Mouse (Mus musculus) stomach, embryonic 15.5 days (tissue): ENCODE results near the gene Wdr1. TPM values are rescaled to one million over a fixed set of nuclear protein-coding genes. Genes with fewer than 3 reads are reported as not detected.
"Not testable (repeated sequence)": the region's sequence is repeated elsewhere in the genome, so short reads cannot be mapped to it uniquely, and the experiment has no call there.

Experiments used
- ATAC-seq: fragments of 200-750 bp; cut with Nextera tagmentation; 2 replicates; pipeline ENCODE4 v1.8.0; 2017; ENCODE audit warnings: low read depth, moderate number of reproducible peaks, moderate TSS enrichment; ENCODE audit not compliant: insufficient read depth, low FRiP score
- H3K27ac ChIP-seq: fragments of 300-500 bp; sonication (generic); 2 replicates; pipeline ENCODE4 v1.5.1; 2015; ENCODE audit warnings: mild to moderate bottlenecking, inconsistent platforms
- H3K27me3 ChIP-seq: fragments of 300-500 bp; sonication (generic); replicated peaks from 2 replicates; pipeline ENCODE4 v1.6.1; 2015; ENCODE audit warnings: inconsistent platforms
- H3K36me3 ChIP-seq: fragments of 300-500 bp; sonication (generic); 2 replicates; pipeline ENCODE4 v1.6.1; 2015; ENCODE audit warnings: inconsistent platforms
- H3K4me1 ChIP-seq: fragments of 300-500 bp; sonication (generic); 2 replicates; pipeline ENCODE4 v1.6.1; 2015; ENCODE audit warnings: inconsistent platforms
- H3K4me2 ChIP-seq: fragments of 300-500 bp; sonication (generic); 2 replicates; pipeline ENCODE4 v1.6.1; 2015; ENCODE audit warnings: mild to moderate bottlenecking, inconsistent platforms
- H3K4me3 ChIP-seq: fragments of 300-500 bp; sonication (generic); replicated peaks from 2 replicates; pipeline ENCODE4 v1.5.1; 2015; ENCODE audit warnings: inconsistent platforms
- H3K9ac ChIP-seq: fragments of 300-500 bp; sonication (generic); 2 replicates; pipeline ENCODE4 v1.6.1; 2015; ENCODE audit warnings: inconsistent platforms
- H3K9me3 ChIP-seq: fragments of 300-500 bp; sonication (generic); 2 replicates; pipeline ENCODE4 v1.6.1; 2016; ENCODE audit warnings: inconsistent platforms
- WGBS: fragments of 180-500 bp; shearing (Covaris S2); methylation state at CpG from one replicate; pipeline ENCODE4 v1.1.7; 2015; 5-methylcytosine and 5-hydroxymethylcytosine counted together
- polyA plus RNA-seq: library from polyadenylated mRNA; unstranded; fragments of >200 nt; fragmentation: Nextera tagmentation; extraction: Ambion mirVana; gene quantifications from 2 replicates; pipeline ENCODE4 v1.2.1, GENCODE M21; 2015

Wdr1 gene
- polyA plus RNA-seq, 1 experiment from 2014 or later: 227 TPM

DNA sequence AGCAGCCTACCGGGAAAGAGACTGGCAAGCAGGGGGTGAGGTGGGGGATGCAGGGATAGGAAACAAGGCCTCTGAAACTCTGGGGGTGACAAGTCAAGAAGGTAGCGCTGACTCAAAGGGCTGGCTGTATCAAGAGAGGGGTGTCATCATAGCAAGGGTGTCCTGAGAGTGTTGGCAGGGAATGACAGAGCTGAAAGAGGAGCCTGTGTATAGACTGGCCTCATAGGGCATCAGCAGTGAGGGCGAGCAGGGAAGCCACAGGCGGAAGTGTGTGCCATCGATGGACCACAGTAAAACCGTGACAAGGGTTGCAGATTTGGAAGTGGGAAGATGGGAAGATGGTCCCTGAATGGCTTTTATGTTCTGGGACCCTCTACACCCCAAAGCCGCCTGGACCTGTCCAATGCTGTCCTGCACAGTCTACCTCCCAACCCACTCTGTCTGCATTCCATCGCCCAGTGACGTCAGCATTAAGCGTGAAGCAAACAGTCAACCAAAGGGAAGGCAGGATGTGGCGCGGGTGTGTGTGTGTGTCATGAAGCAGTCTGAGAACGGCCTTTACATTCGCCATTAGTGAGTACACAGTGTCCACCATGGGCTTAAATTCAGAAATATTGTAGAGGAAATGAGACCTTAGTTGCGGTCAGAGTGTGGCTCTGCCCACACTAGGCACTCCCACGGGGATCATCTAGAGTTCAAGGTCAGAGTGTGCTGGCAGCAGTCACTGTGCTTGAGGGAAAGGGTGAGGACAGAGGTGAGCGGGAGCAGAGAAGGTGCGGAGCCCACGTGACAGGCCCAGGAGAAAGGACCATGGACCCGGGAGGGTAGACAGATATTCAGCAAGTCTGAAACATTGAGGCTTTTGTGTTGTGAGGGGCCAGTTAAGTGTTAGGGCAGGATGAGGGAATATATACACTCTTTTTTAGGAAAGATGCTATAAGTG, 74.1 kb downstream of the Wdr1 start:
- Histone ChIP-seq H3K36me3 (no peaks in the 10 kb centered on the region), H3K27me3 (no peaks in the 10 kb centered on the region), H3K4me2 (no peak overlapping the region), H3K9ac (no peak overlapping the region), H3K4me1 (no peaks in the 10 kb centered on the region), H3K27ac (no peak overlapping the region), H3K4me3 (no peak overlapping the region), H3K9me3 (no peaks in the 10 kb centered on the region)
- 0 out of 2 replicates have a peak, but pooled peaks have one; percentile 40 for ATAC-seq
- WGBS: 73% methylated on average over 20 of the region's 20 CpGs

DNA sequence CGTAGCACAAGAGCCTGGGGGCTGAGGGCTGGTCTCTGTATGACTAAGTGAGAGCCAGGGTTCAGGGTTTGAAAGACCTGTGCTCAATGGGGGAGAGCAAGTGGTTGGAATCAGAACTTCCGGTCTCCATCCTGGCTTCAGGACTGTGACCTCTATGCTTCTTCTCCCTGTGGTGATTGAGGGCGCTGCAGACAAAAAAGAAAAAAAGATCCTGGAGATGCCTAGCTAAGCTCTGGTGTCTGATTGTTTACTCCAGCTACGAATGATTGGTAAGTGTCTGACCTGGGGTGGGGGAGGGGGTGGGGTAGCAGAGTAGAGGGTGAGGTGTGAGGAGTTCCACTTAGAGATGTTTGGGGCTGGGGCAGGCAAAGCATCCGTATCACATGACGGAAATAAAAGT, 75.0 kb downstream of the Wdr1 start:
- H3K27me3 ChIP-seq: no peaks in the 10 kb centered on the region
- H3K9ac ChIP-seq: no peak overlapping the region
- ATAC-seq: no peak
- H3K4me2 ChIP-seq: no peak overlapping the region
- no peaks in the 10 kb centered on the region for H3K9me3 ChIP-seq
- no peaks in the 10 kb centered on the region for H3K4me1 ChIP-seq
- WGBS: 43% methylated on average over 5 of the region's 6 CpGs
- no peaks in the 10 kb centered on the region for H3K36me3 ChIP-seq
- H3K27ac ChIP-seq: no peak overlapping the region
- H3K4me3 ChIP-seq: no peak overlapping the region

DNA sequence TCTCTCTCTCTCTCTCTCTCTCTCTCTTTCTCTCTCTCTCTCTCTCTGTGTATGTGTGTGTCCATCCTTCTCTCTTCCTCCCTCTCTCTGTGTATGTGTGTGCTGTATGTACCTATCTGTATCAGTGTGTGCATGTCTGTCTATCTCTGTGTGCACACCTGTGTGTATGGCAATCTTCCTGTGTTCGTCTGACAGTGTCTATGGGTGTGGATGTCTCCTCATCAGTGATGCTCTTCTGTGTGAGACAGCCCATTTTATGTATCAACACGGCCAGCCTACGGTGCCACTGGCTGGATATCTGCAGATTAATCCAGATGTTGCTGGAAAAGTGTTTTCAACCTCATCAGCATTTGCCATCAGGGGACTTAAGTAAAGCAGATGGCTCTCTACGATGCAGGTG, 75.8 kb downstream of the Wdr1 start:
- H3K4me2 ChIP-seq: no peak overlapping the region
- no peaks in the 10 kb centered on the region for H3K27me3 ChIP-seq
- H3K4me1 ChIP-seq: no peaks in the 10 kb centered on the region
- ATAC-seq: peak; percentile 47; the same call in 1 of the 2 replicates
- 72% methylated on average over 4 of the region's 4 CpGs for WGBS
- no peaks in the 10 kb centered on the region for H3K36me3 ChIP-seq
- no peaks in the 10 kb centered on the region for H3K9me3 ChIP-seq
- H3K4me3 ChIP-seq: no peak overlapping the region
- no peak overlapping the region for H3K9ac ChIP-seq
- no peak overlapping the region for H3K27ac ChIP-seq

DNA sequence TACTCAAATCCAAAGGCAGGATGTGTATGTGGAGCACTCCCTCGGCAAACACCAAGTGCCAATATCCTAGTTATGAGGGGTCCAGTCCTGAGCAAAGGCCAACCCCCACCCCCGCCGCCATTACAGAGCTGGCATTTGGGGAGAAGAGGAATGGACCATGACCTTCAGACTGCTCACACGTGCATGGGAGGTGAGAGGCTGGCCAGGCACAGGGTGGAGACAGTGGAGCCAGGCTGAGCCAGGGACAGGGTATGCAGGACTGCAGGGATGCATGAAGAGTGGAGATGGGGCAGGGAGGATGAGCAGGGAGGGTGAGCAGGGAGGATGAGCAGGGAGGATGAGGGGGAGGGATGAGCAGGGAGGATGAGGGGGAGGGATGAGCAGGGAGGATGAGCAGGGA, 77.1 kb downstream of the Wdr1 start:
- 75% methylated on average over 4 of the region's 4 CpGs for WGBS

DNA sequence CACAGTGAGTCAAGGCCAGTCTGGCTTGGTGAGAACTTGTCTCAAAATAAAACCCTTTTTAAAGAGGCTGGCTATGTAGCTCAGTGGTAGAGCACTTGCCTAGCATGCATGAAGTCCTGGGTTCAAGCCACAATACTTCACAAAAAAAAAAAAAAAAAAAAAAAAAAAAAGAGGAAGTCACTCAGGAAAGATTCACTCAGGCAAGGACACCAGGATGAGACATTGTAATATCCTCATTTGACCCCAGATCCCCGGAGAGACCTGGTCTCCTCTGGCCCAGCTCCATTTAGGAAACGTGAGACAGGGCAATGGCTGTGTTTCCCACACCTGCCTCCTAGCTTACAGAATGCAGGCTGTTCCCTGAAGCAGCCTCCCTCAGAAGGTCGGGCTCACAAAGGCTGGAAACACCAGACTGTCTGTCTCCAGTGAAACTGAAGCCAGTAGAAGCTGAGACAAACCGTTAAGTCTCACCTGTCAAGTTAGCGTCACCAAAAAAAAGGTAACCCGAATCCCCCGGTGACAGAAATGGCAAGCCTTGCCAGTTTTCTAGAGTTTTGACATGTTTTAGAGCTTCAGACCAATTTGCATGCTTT, 79.4 kb downstream of the Wdr1 start:
- Histone ChIP-seq H3K27ac (no peak overlapping the region), H3K9ac (no peak overlapping the region), H3K27me3 (no peaks in the 10 kb centered on the region), H3K4me1 (peaks cover 3% of the 10 kb centered on the region; the same call in 1 of the 2 replicates), H3K9me3 (no peaks in the 10 kb centered on the region), H3K4me2 (no peak overlapping the region), H3K36me3 (no peaks in the 10 kb centered on the region), H3K4me3 (no peak overlapping the region)
- ATAC-seq: no peak
- WGBS: 55% methylated on average over 7 of the region's 7 CpGs

More for the DNA sequence above, 77.1 kb downstream of the Wdr1 start:
- ATAC-seq: no peak
- Histone ChIP-seq H3K4me2 (no peak overlapping the region), H3K4me3 (no peak overlapping the region), H3K27ac (no peak overlapping the region), H3K4me1 (no peaks in the 10 kb centered on the region), H3K27me3 (no peaks in the 10 kb centered on the region), H3K36me3 (no peaks in the 10 kb centered on the region), H3K9me3 (no peaks in the 10 kb centered on the region), H3K9ac (no peak overlapping the region)

DNA sequence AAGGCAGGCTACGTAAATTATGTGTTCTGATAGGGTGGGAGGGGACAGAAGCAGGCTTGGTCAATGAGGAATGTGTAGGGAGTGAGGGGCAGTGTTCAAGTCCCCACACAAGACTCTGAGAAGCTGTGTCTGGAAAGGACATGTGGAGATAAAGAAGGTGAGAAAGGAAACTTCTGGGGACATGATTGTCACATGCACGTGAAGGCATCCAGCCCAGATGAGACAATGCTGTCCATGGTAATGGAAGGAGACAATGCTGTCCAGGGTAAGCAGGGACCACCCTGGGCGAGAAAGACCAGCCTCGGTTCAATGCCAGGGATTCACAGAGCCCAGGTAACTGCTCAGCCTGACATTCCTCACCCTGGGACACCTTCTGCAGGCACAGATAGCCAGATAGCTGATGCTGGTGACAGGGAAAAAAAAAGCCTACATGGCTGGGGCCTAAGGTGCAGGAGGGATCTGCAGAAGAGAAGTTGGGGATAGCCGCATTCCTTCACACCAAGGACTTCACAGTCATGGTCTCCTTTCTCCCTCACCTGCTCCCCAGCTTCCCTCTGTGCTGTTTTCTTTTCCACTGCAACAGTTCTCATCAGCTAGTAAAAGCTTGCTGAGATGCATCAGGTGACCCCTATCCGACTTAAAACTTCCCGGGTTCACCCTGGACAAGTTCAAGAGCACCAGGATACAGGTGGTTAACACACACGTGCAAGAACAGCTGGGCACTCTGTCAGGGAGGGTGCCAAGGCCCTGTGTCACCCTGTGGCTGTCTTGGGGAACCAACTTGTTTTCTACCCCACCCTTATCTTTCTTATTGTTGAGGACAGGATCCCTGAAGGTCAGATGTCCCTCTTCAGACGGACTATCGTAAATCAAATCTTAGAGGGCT, 82.0 kb downstream of the Wdr1 start:
- no peak for ATAC-seq
- no peak overlapping the region for H3K4me3 ChIP-seq
- H3K36me3 ChIP-seq: no peaks in the 10 kb centered on the region
- H3K27ac ChIP-seq: no peak overlapping the region
- H3K9me3 ChIP-seq: no peaks in the 10 kb centered on the region
- H3K4me1 ChIP-seq: peaks cover 3% of the 10 kb centered on the region; the same call in 1 of the 2 replicates
- no peaks in the 10 kb centered on the region for H3K27me3 ChIP-seq
- peak overlapping the region; percentile 76 for H3K4me2 ChIP-seq
- WGBS: 71% methylated on average over 10 of the region's 10 CpGs
- no peak overlapping the region for H3K9ac ChIP-seq

DNA sequence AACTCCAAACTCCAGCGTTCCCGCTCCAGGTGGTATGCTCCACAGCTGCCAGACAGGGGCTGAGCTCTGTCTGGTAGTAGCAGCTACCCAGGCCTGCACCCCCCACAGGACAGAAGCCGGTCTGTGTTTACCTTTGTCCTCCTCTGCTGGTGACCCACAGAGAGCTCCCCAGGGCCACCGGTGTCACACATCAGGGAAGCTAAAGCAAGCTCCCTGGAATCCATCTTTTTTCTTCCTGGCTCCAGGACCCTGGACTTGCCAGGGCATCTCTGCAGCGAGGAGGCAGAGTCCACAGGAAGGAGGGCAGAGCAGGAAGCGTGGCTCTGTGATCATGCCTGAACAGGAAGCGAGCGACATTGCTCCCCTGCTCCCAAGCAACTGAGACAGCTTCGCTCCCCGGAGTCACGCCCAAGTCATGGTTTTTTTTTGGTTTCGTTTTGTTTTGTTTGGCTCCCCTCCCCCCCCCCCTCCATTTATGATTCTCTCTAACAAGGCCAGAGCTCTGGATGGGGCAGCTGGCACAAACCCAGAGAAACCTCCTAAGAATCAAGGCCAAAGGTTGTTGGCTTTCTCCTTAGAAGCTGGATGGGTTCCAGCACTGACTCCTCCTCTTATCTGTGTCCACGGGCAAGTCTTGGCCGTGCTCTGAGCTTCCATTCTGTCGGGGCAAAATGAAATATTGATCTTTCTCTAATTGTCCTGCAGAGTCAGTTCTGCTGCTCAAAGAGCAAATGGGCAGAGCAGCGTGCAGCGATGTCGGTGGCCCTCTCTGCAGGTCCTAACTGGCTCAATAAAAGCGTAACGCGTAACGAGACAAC, 82.9 kb downstream of the Wdr1 start:
- Histone ChIP-seq H3K27ac (peak overlapping the region; percentile 70), H3K36me3 (no peaks in the 10 kb centered on the region), H3K4me2 (peak overlapping the region; percentile 76), H3K9me3 (no peaks in the 10 kb centered on the region), H3K4me3 (peak overlapping the region; percentile 43), H3K4me1 (peaks cover 3% of the 10 kb centered on the region; the same call in 1 of the 2 replicates), H3K27me3 (no peaks in the 10 kb centered on the region), H3K9ac (no peak overlapping the region)
- WGBS: 12% methylated on average over 22 of the region's 22 CpGs
- peak; percentile 76 for ATAC-seq

DNA sequence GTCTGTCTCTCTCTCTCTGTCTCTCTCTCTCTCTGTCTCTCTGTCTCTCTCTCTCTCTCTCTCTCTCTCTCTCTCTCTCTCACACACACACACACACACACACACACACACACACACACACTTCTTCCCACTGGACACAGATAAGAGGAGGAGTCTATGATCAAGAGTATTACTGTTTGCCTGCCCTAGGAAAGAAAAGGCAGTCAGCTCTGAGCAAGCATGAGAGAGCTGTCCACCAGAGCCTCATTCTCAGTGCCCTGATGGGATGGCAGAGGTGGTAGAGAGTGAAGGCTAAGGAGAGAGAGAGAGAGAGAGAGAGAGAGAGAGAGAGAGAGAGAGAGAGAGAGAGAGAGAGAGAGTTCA, 83.5 kb downstream of the Wdr1 start:
- Histone ChIP-seq H3K4me3 (peak overlapping the region; percentile 43), H3K27ac (peak overlapping the region; percentile 70), H3K4me2 (peak overlapping the region; percentile 76)
- H3K27me3 ChIP-seq, H3K36me3 ChIP-seq, H3K9ac ChIP-seq, H3K4me1 ChIP-seq, H3K9me3 ChIP-seq: not testable (repeated sequence)
- ATAC-seq: peak; percentile 9; the same call in 1 of the 2 replicates

DNA sequence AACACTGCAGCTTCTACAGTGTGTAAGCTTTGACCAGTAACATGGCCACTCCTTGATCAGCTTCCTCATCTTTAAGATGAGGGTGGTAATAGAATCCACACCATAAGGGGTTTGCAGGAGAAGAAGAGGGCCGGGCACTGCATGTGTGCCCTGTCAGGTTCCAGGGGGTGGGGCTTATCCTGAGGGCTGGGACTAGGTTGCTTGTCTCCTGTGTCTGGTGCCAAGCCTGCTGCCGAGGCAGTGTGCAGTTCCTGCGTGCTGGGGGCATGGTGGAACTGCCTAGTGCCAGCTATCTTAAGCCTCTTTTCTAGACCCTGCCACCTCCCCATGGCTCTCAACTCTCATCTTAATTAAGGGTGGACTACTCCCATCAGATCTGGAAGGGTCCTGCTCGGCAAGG, 84.0 kb downstream of the Wdr1 start:
- no peaks in the 10 kb centered on the region for H3K9me3 ChIP-seq
- no peaks in the 10 kb centered on the region for H3K36me3 ChIP-seq
- no peak overlapping the region; the same call in 1 of the 2 replicates for H3K4me3 ChIP-seq
- ATAC-seq: no peak
- H3K27me3 ChIP-seq: no peaks in the 10 kb centered on the region
- H3K9ac ChIP-seq: no peak overlapping the region
- WGBS: 31% methylated on average over 3 of the region's 4 CpGs
- H3K4me2 ChIP-seq: peak overlapping the region; percentile 8; the same call in 1 of the 2 replicates
- peaks cover 3% of the 10 kb centered on the region; the same call in 1 of the 2 replicates for H3K4me1 ChIP-seq
- H3K27ac ChIP-seq: no peak overlapping the region

DNA sequence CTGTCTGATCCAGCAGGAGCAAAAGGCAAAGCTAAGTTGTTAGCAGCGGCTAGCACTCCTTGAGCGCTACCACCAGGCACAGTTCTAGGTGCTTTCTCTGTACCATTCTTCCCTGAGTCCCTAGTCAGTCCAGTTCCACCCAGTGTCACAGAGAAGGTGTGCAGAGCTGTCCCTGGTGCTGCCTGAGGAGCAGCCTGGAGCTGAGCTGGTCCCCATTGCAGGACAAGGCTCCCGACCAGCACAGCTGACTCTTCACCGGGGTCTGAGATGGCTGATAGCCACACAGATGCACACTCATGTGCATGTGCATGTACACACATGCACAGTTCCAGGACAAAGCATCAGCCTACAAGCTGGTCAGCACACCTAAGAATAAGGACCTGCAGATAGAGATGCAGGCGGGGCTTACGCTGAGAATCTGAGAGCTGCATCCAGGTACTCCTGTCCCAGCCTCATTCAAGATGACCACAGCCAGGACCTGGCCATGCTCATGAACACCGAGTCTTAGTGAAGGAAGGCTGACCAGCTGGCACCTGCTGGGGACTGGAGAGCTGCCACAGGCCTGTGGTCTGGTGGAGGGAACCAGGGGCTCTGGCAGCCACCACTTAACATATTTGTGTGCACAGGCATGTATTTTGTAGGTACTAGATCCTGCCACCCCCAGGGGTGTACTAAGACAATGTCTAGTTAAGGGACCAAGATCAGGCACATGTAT, 85.1 kb downstream of the Wdr1 start:
- ATAC-seq: no peak
- 79% methylated on average over 7 of the region's 7 CpGs for whole genome bisulfite sequencing
- H3K4me2 ChIP-seq: no peak overlapping the region

More for the DNA sequence above, 85.1 kb downstream of the Wdr1 start:
- H3K4me1 ChIP-seq: peaks cover 3% of the 10 kb centered on the region; the same call in 1 of the 2 replicates
- H3K27me3 ChIP-seq: no peaks in the 10 kb centered on the region
- H3K27ac ChIP-seq: no peak overlapping the region
- H3K9ac ChIP-seq: no peak overlapping the region
- H3K36me3 ChIP-seq: no peaks in the 10 kb centered on the region
- H3K9me3 ChIP-seq: no peaks in the 10 kb centered on the region
- no peak overlapping the region for H3K4me3 ChIP-seq
